Mouse (Mus musculus): ENCODE results near the gene Smurf1. TPM values are rescaled to one million over a fixed set of nuclear protein-coding genes. Genes with fewer than 3 reads are reported as not detected.

Gene Smurf1
- total and polyA plus RNA-seq, 3 experiments, result 3.1 to 7.2 (median 4.3) TPM

DNA sequence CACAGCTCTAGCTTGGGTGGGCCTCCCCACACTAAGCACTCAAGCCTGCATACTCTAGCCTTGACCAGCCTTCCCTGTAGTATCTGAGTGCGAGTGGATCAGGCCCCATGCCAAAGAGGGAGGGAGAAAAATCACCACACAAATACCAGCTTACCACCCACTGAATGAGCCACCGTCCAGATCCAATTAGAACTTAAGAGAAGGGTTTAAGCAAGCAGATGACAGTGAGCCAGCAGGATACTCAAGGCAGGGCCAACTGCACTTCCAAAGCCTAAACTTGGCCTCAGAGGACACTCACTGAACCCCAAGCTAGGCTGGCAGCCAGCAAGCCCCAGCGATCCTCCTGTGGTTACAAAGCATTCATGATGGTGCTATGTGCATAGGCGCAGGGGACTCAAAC, 19.6 kb downstream of the Smurf1 start:
- H3K27ac ChIP-seq (ENCODE audit: insufficient read depth, low read depth), result no peak overlapping the region

DNA sequence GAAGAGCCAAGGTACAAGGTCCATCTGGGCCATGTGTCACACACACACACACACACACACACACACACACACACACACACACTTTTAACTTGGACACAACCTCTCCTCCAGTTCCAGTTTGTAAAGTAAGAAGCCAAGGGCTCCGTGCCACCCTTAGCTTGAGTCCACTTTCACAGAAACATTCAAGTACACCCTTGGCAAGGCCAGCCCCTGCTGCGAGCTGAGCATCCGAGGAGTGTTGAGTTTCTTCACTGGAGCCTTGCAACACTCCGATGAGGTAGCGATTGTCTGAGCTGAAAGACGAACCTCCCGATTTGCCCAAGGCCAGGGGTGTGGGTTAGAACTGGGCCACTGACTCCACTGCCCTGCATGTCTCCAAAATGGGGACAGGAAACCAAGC, 20.7 kb downstream of the Smurf1 start:
- H3K4me3 ChIP-seq (replicated peaks in 1 of 3; ENCODE audit: low read depth in 2 of 3, low read length in 2 of 3, poor library complexity in 1 of 3), result no peak overlapping the region
- H3K27ac ChIP-seq (ENCODE audit: insufficient read depth, low read depth), result no peak overlapping the region
- H3K4me2 ChIP-seq (ENCODE audit: insufficient read depth, low read depth, poor library complexity, severe bottlenecking), result no peak overlapping the region
- no peaks in the 10 kb centered on the region for H3K27me3 ChIP-seq (replicated peaks)
- H3K4me1 ChIP-seq (ENCODE audit: control insufficient read depth in 1 of 2, insufficient read depth in 2 of 2), result no peaks in the 10 kb centered on the region
- H3K79me2 ChIP-seq (replicated peaks; ENCODE audit: control insufficient read depth, extremely low read depth, insufficient read depth, poor library complexity, severe bottlenecking), result no peaks in the 10 kb centered on the region; the same call in 1 of the 2 replicates
- in situ Hi-C loops (cut with MboI; ENCODE audit: low pct_ligation_motif_present, low pct_unique_long_range_greater_than_20kb, low sequenced_read_pairs), result no loop called here
- no peak overlapping the region for H3K9ac ChIP-seq (ENCODE audit: insufficient read depth, low read depth)
- no peaks in the 10 kb centered on the region for H3K9me3 ChIP-seq (replicated peaks; ENCODE audit: low read length)
- dilution Hi-C loops (cut with MboI; ENCODE audit: extremely low pct_ligation_motif_present, extremely low pct_unique_long_range_greater_than_20kb, low sequenced_read_pairs), result no loop called here
- peaks cover 0 to 1% of the 10 kb centered on the region in 2 experiments for H3K36me3 ChIP-seq (replicated peaks in 1 of 2; ENCODE audit: control insufficient read depth in 1 of 2, insufficient read depth in 1 of 2, low read length in 1 of 2)
- TF ChIP-seq CHD2 (IDR thresholded peaks at IDR 0.05; ENCODE audit: low read length) (no peak), JUND (conservative IDR thresholded peaks at IDR 0.05; ENCODE audit: low read depth, low read length) (no peak), SMC3 (IDR thresholded peaks at IDR 0.05; ENCODE audit: low read depth, low read length) (no peak), GABPA (IDR thresholded peaks at IDR 0.05; ENCODE audit: insufficient replicate concordance, low read depth, low read length) (no peak), TBP (conservative IDR thresholded peaks at IDR 0.05; ENCODE audit: low read depth, low read length) (no peak), RAD21 (IDR thresholded peaks at IDR 0.05; ENCODE audit: low read depth, low read length) (no peak), KAT2A (IDR thresholded peaks at IDR 0.05; ENCODE audit: insufficient replicate concordance, low read length) (no peak), ZNF384 (IDR thresholded peaks at IDR 0.05; ENCODE audit: low read depth, low read length) (no peak), ETS1 (conservative IDR thresholded peaks at IDR 0.05; ENCODE audit: low read depth, low read length) (no peak), NRF1 (IDR thresholded peaks at IDR 0.05; ENCODE audit: low read depth, low read length) (no peak), USF1 (IDR thresholded peaks at IDR 0.05; ENCODE audit: low read depth, low read length) (no peak), ZC3H11A (IDR thresholded peaks at IDR 0.05; ENCODE audit: low read depth, low read length) (no peak), JUN (IDR thresholded peaks at IDR 0.05; ENCODE audit: insufficient read depth, low read depth, low read length) (no peak)
- DNase-seq (ENCODE audit: extremely low read depth), result no peak

More for the DNA sequence above, 19.6 kb downstream of the Smurf1 start:
- Histone ChIP-seq H3K79me2 (replicated peaks; ENCODE audit: control insufficient read depth, extremely low read depth, insufficient read depth, poor library complexity, severe bottlenecking) (no peaks in the 10 kb centered on the region; the same call in 1 of the 2 replicates), H3K9ac (ENCODE audit: insufficient read depth, low read depth) (no peak overlapping the region), H3K9me3 (replicated peaks; ENCODE audit: low read length) (no peaks in the 10 kb centered on the region), H3K4me3 (replicated peaks in 1 of 3; ENCODE audit: low read depth in 2 of 3, low read length in 2 of 3, poor library complexity in 1 of 3) (no peak overlapping the region), H3K4me2 (ENCODE audit: insufficient read depth, low read depth, poor library complexity, severe bottlenecking) (no peak overlapping the region), H3K27me3 (replicated peaks) (no peaks in the 10 kb centered on the region), H3K4me1 (ENCODE audit: control insufficient read depth in 1 of 2, insufficient read depth in 2 of 2) (no peaks in the 10 kb centered on the region), H3K36me3 (replicated peaks in 1 of 2; ENCODE audit: control insufficient read depth in 1 of 2, insufficient read depth in 1 of 2, low read length in 1 of 2) (peaks cover 0 to 5% of the 10 kb centered on the region in 2 experiments)
- no peak for DNase-seq (ENCODE audit: extremely low read depth)
- in situ Hi-C loops (cut with MboI; ENCODE audit: low pct_ligation_motif_present, low pct_unique_long_range_greater_than_20kb, low sequenced_read_pairs) (no loop called here), dilution Hi-C loops (cut with MboI; ENCODE audit: extremely low pct_ligation_motif_present, extremely low pct_unique_long_range_greater_than_20kb, low sequenced_read_pairs) (no loop called here)
- no peak for TF ChIP-seq JUN (IDR thresholded peaks at IDR 0.05; ENCODE audit: insufficient read depth, low read depth, low read length)
- TF ChIP-seq PAX5 (IDR thresholded peaks at IDR 0.05; ENCODE audit: low read length), result no peak
- TF ChIP-seq CHD2 (IDR thresholded peaks at IDR 0.05; ENCODE audit: low read length), result no peak
- TF ChIP-seq MEF2A (IDR thresholded peaks at IDR 0.05; ENCODE audit: borderline replicate concordance, low read depth, low read length), result no peak
- TF ChIP-seq SMC3 (IDR thresholded peaks at IDR 0.05; ENCODE audit: low read depth, low read length), result no peak
- TF ChIP-seq ETS1 (conservative IDR thresholded peaks at IDR 0.05; ENCODE audit: low read depth, low read length), result no peak
- no peak for TF ChIP-seq SIN3A (IDR thresholded peaks at IDR 0.05; ENCODE audit: low read length)
- no peak for TF ChIP-seq POLR2A (IDR thresholded peaks at IDR 0.05; ENCODE audit: low read depth, low read length)
- no peak for TF ChIP-seq MAZ (IDR thresholded peaks at IDR 0.05; ENCODE audit: low read depth, low read length)
- TF ChIP-seq CHD1 (IDR thresholded peaks at IDR 0.05; ENCODE audit: low read depth, low read length), result no peak
- no peak for TF ChIP-seq BHLHE40 (IDR thresholded peaks at IDR 0.05; ENCODE audit: low read depth, low read length)
- no peak for TF ChIP-seq EP300 (IDR thresholded peaks at IDR 0.05; ENCODE audit: low read length)

Data from CH12.LX (cell line).